In the genomic region with DNA sequence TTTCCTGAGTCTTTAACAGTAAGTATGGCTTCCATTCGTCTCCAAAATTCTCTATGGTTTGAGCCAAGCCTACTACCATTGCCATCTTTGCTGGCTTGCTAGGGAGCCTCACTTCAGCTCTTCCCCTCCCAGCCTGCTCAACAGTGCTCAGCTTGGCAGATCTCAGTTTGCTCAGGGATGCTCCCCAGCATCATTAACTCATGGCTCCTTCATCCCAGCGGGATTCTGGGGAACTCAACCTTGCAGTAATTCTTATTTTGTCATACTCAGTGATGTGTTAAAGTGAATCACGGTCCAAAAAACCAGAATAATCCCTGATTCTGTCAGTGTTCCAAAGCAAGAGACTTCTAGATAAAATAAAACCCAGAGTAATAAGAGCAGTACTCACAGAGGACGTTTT, we compare ENCODE assay signal across 27 mouse cellular contexts.
DNase-seq lines count a peak whose midpoint lies in the region; ATAC-seq and TF ChIP-seq lines count a peak whose summit lies in the region.
"Had no signal": no experiment of that assay in that cellular context is flagged by ENCODE, and none has a peak within 500 bp of the region (broad histone marks: within the 10 kb centered on the region; RNA-seq: fewer than 3 reads in every experiment).

No protein-coding gene starts in this region.

- no peak overlapping the region for H3K4me3 ChIP-seq in forebrain, postnatal 0 days (ENCODE audit: low read depth, low read length)
- no peak overlapping the region for H3K4me3 ChIP-seq in forebrain, embryonic 10.5 days
- no peak overlapping the region for H3K4me3 ChIP-seq in midbrain, postnatal 0 days (ENCODE audit: low read depth, low read length)
- H3K4me3 ChIP-seq in midbrain, embryonic 14.5 days (replicated peaks; ENCODE audit: low read depth, low read length) = no peak overlapping the region
- H3K4me3 ChIP-seq: embryonic facial prominence, embryonic 10.5 days; embryonic facial prominence, embryonic 13.5 days; erythroblast, embryonic 14.5 days; gastrocnemius, adult 2 months; hindbrain, embryonic 12.5 days had no signal

- H3K9ac ChIP-seq in forebrain, postnatal 0 days = no peak overlapping the region
- no peak overlapping the region for H3K9ac ChIP-seq in midbrain, postnatal 0 days (replicated peaks; ENCODE audit: low read length, poor library complexity, severe bottlenecking)
- no peak overlapping the region for H3K9ac ChIP-seq in midbrain, embryonic 14.5 days (replicated peaks; ENCODE audit: low read length)
- H3K9ac ChIP-seq: embryonic facial prominence, embryonic 13.5 days; hindbrain, embryonic 12.5 days had no signal

- DNase-seq in cerebellum, postnatal 10 days = peak; percentile 70 to 82
- DNase-seq in cerebellum, postnatal 36 days = no peak
- DNase-seq in forebrain, postnatal 0 days = peak; percentile 24
- DNase-seq in forebrain, embryonic 10.5 days (ENCODE audit: extremely low spot score, low spot score) = no peak
- DNase-seq in midbrain, postnatal 0 days (ENCODE audit: low spot score) = peak; percentile 67
- DNase-seq in midbrain, embryonic 14.5 days = no peak
- DNase-seq in brain, embryonic 14.5 days (ENCODE audit: low read depth) = peak; percentile 53
- DNase-seq in MN1 (ENCODE audit: low spot score) = no peak
- DNase-seq: adrenal gland, adult 8-10 months; adrenal gland, postnatal 36 days; cerebellum, adult 11 months; cerebellum, postnatal 25 days; embryo, embryonic 11 days; gastrocnemius, adult 2 months; gastrocnemius, postnatal 14 days; heart, adult 11 months; kidney, adult 18-20 months had no signal

- H3K36me3 ChIP-seq in forebrain, postnatal 0 days (ENCODE audit: insufficient read depth) = no peaks in the 10 kb centered on the region
- no peaks in the 10 kb centered on the region for H3K36me3 ChIP-seq in forebrain, embryonic 10.5 days (replicated peaks)
- H3K36me3 ChIP-seq in midbrain, postnatal 0 days (ENCODE audit: insufficient read depth, low read length) = no peaks in the 10 kb centered on the region
- no peaks in the 10 kb centered on the region for H3K36me3 ChIP-seq in midbrain, embryonic 14.5 days (ENCODE audit: control insufficient read depth, insufficient read depth, low read length)
- H3K36me3 ChIP-seq: embryonic facial prominence, embryonic 10.5 days; embryonic facial prominence, embryonic 13.5 days; hindbrain, embryonic 12.5 days had no signal

- ATAC-seq in forebrain, postnatal 0 days = no peak; the same call in 1 of the 2 replicates
- no peak for ATAC-seq in midbrain, postnatal 0 days (ENCODE audit: low FRiP score)
- no peak for ATAC-seq in midbrain, embryonic 14.5 days (ENCODE audit: low FRiP score, low TSS enrichment)
- ATAC-seq: activated CD4-positive, CD25-positive, alpha-beta regulatory T cell, adult 4 months; forebrain, embryonic 14.5 days; hindbrain, embryonic 16.5 days; inflammation-experienced regulatory T-cells, adult 6 months; intestine, embryonic 16.5 days had no signal

- no peak for TF ChIP-seq CTCF in forebrain, postnatal 0 days (IDR thresholded peaks at IDR 0.05; ENCODE audit: low read depth)
- TF ChIP-seq CTCF in midbrain, postnatal 0 days (IDR thresholded peaks at IDR 0.05) = no peak
- TF ChIP-seq CTCF in brain, embryonic 14.5 days (IDR thresholded peaks at IDR 0.05; ENCODE audit: borderline replicate concordance, extremely low read depth, insufficient read depth, insufficient read length) = no peak

- no peaks in the 10 kb centered on the region for H3K4me1 ChIP-seq in forebrain, postnatal 0 days (ENCODE audit: insufficient read depth)
- H3K4me1 ChIP-seq in forebrain, embryonic 10.5 days = no peaks in the 10 kb centered on the region
- no peaks in the 10 kb centered on the region for H3K4me1 ChIP-seq in midbrain, postnatal 0 days (ENCODE audit: insufficient read depth, low read length)
- H3K4me1 ChIP-seq in midbrain, embryonic 14.5 days (ENCODE audit: control insufficient read depth, insufficient read depth, low read length) = no peaks in the 10 kb centered on the region
- H3K4me1 ChIP-seq: embryonic facial prominence, embryonic 10.5 days; embryonic facial prominence, embryonic 13.5 days had no signal

- no peak overlapping the region for H3K4me2 ChIP-seq in forebrain, postnatal 0 days (ENCODE audit: low read depth)
- H3K4me2 ChIP-seq in midbrain, postnatal 0 days (ENCODE audit: low read depth, low read length, poor library complexity, severe bottlenecking) = no peak overlapping the region
- no peak overlapping the region for H3K4me2 ChIP-seq in midbrain, embryonic 14.5 days (ENCODE audit: low read length)
- H3K4me2 ChIP-seq: embryonic facial prominence, embryonic 13.5 days; heart, embryonic 11.5 days; hindbrain, embryonic 12.5 days had no signal

- no peak for TF ChIP-seq POLR2A in brain, embryonic 14.5 days (IDR thresholded peaks at IDR 0.05; ENCODE audit: borderline replicate concordance, extremely low read depth, insufficient read depth, insufficient read length, poor library complexity, severe bottlenecking)

- no peaks in the 10 kb centered on the region for H3K9me3 ChIP-seq in forebrain, postnatal 0 days (ENCODE audit: low read length)
- no peaks in the 10 kb centered on the region for H3K9me3 ChIP-seq in forebrain, embryonic 10.5 days
- H3K9me3 ChIP-seq in midbrain, postnatal 0 days (ENCODE audit: low read length) = no peaks in the 10 kb centered on the region
- H3K9me3 ChIP-seq in midbrain, embryonic 14.5 days (ENCODE audit: control insufficient read depth, low read length) = no peaks in the 10 kb centered on the region
- H3K9me3 ChIP-seq: embryonic facial prominence, embryonic 10.5 days; embryonic facial prominence, embryonic 13.5 days; hindbrain, embryonic 12.5 days had no signal

- H3K27me3 ChIP-seq in forebrain, postnatal 0 days (ENCODE audit: insufficient read depth, low read length) = no peaks in the 10 kb centered on the region
- H3K27me3 ChIP-seq in forebrain, embryonic 10.5 days (ENCODE audit: poor library complexity, severe bottlenecking) = no peaks in the 10 kb centered on the region
- no peaks in the 10 kb centered on the region for H3K27me3 ChIP-seq in midbrain, postnatal 0 days (ENCODE audit: insufficient read depth, low read length)
- no peaks in the 10 kb centered on the region for H3K27me3 ChIP-seq in midbrain, embryonic 14.5 days (ENCODE audit: control insufficient read depth, insufficient read depth, low read length)
- H3K27me3 ChIP-seq: embryonic facial prominence, embryonic 13.5 days; hindbrain, embryonic 12.5 days had no signal

- no peak overlapping the region for H3K27ac ChIP-seq in forebrain, postnatal 0 days (ENCODE audit: low read depth, low read length)
- H3K27ac ChIP-seq in forebrain, embryonic 10.5 days = no peak overlapping the region
- H3K27ac ChIP-seq in midbrain, postnatal 0 days (ENCODE audit: low read depth, low read length) = no peak overlapping the region
- no peak overlapping the region for H3K27ac ChIP-seq in midbrain, embryonic 14.5 days (replicated peaks; ENCODE audit: low read depth, low read length)
- H3K27ac ChIP-seq: embryonic facial prominence, embryonic 10.5 days; embryonic facial prominence, embryonic 13.5 days; gastrocnemius, adult 2 months; hindbrain, embryonic 12.5 days had no signal

- 46% methylated on average over 4 of the region's 4 CpGs for WGBS in forebrain, postnatal 0 days
- WGBS in forebrain, embryonic 10.5 days = 77% methylated on average over 4 of the region's 4 CpGs
- WGBS in midbrain, postnatal 0 days = 78% methylated on average over 4 of the region's 4 CpGs
- WGBS in midbrain, embryonic 14.5 days = 80% methylated on average over 4 of the region's 4 CpGs

Comparison
In these comparisons a context has a peak if more than half of its experiments do, and no peak if none do; other contexts are left out.
1. DNase-seq: peak in cerebellum, postnatal 10 days (2 of 2), forebrain, postnatal 0 days (single experiment), midbrain, postnatal 0 days (single experiment) and brain, embryonic 14.5 days (single experiment); none in cerebellum, postnatal 36 days (0 of 2), forebrain, embryonic 10.5 days (single experiment), midbrain, embryonic 14.5 days (single experiment) and MN1 (single experiment).